Mouse (Mus musculus): ENCODE data around the gene Spg21. TPM values are rescaled to one million over a fixed set of nuclear protein-coding genes. Genes with fewer than 3 reads are reported as not detected.

The Spg21 gene
- polyA plus RNA-seq (2012; rRNA removed): 25.4 and 25.5 TPM in 2 replicates

- H3K4me1 ChIP-seq (ENCODE audit: control insufficient read depth, insufficient read depth, low read length): peaks cover 6% of the 10 kb centered on the region
- TF ChIP-seq CTCF (IDR thresholded peaks at IDR 0.05; ENCODE audit: extremely low read depth, insufficient read depth, low read length) (no peak), POLR2A (IDR thresholded peaks at IDR 0.05; ENCODE audit: extremely low read depth, insufficient read depth, low read length) (peak; percentile 62)
- H3K27ac ChIP-seq (ENCODE audit: insufficient read depth, low read length): peak within 1 kb of the TSS; percentile 60; the same call in 1 of the 2 replicates
- H3K4me3 ChIP-seq (ENCODE audit: insufficient read depth, low read length): peak within 1 kb of the TSS; percentile 68
Measured at GRCm38 (mm10) chr9:65460732-65461442, at the start of gene Spg21. Spg21 (plus strand) TSS chr9:65460947.

- TF ChIP-seq POLR2A (IDR thresholded peaks at IDR 0.05; ENCODE audit: extremely low read depth, insufficient read depth, low read length) (no peak), CTCF (IDR thresholded peaks at IDR 0.05; ENCODE audit: extremely low read depth, insufficient read depth, low read length) (no peak)
- Histone ChIP-seq H3K4me3 (ENCODE audit: insufficient read depth, low read length) (no peak overlapping the region), H3K27ac (ENCODE audit: insufficient read depth, low read length) (peak overlapping the region; percentile 15; the same call in 1 of the 2 replicates), H3K4me1 (ENCODE audit: control insufficient read depth, insufficient read depth, low read length) (no peaks in the 10 kb centered on the region)
Measured at GRCm38 (mm10) chr9:65411326-65411725, 49.4 kb upstream of the Spg21 start.

GRCm38 (mm10) chr9:65417738-65418137 is 43.0 kb upstream of the Spg21 start:
- Histone ChIP-seq H3K4me3 (ENCODE audit: insufficient read depth, low read length) (no peak overlapping the region), H3K27ac (ENCODE audit: insufficient read depth, low read length) (no peak overlapping the region), H3K4me1 (ENCODE audit: control insufficient read depth, insufficient read depth, low read length) (no peaks in the 10 kb centered on the region)
- TF ChIP-seq POLR2A (IDR thresholded peaks at IDR 0.05; ENCODE audit: extremely low read depth, insufficient read depth, low read length) (no peak), CTCF (IDR thresholded peaks at IDR 0.05; ENCODE audit: extremely low read depth, insufficient read depth, low read length) (peak; percentile 25)

- Histone ChIP-seq H3K27ac (ENCODE audit: insufficient read depth, low read length) (no peak overlapping the region), H3K4me1 (ENCODE audit: control insufficient read depth, insufficient read depth, low read length) (no peaks in the 10 kb centered on the region), H3K4me3 (ENCODE audit: insufficient read depth, low read length) (no peak overlapping the region)
- TF ChIP-seq POLR2A (IDR thresholded peaks at IDR 0.05; ENCODE audit: extremely low read depth, insufficient read depth, low read length) (no peak), CTCF (IDR thresholded peaks at IDR 0.05; ENCODE audit: extremely low read depth, insufficient read depth, low read length) (0 out of 2 replicates have a peak, but pooled peaks have one; percentile 2)
Measured at GRCm38 (mm10) chr9:65419633-65420032, 41.1 kb upstream of the Spg21 start.

GRCm38 (mm10) chr9:65422760-65423501 is 37.8 kb upstream of the Spg21 start, which contains the start of gene Slc51b:
Slc51b (minus strand) TSS chr9:65422955.
- TF ChIP-seq CTCF (IDR thresholded peaks at IDR 0.05; ENCODE audit: extremely low read depth, insufficient read depth, low read length) (no peak), POLR2A (IDR thresholded peaks at IDR 0.05; ENCODE audit: extremely low read depth, insufficient read depth, low read length) (no peak)
- Histone ChIP-seq H3K27ac (ENCODE audit: insufficient read depth, low read length) (no peak within 1 kb of the TSS), H3K4me1 (ENCODE audit: control insufficient read depth, insufficient read depth, low read length) (no peaks in the 10 kb centered on the region), H3K4me3 (ENCODE audit: insufficient read depth, low read length) (no peak within 1 kb of the TSS)

- Histone ChIP-seq H3K27ac (ENCODE audit: insufficient read depth, low read length) (no peak overlapping the region), H3K4me1 (ENCODE audit: control insufficient read depth, insufficient read depth, low read length) (no peaks in the 10 kb centered on the region), H3K4me3 (ENCODE audit: insufficient read depth, low read length) (no peak overlapping the region)
- TF ChIP-seq POLR2A (IDR thresholded peaks at IDR 0.05; ENCODE audit: extremely low read depth, insufficient read depth, low read length) (no peak), CTCF (IDR thresholded peaks at IDR 0.05; ENCODE audit: extremely low read depth, insufficient read depth, low read length) (no peak)
Measured at GRCm38 (mm10) chr9:65424393-65424792, 36.4 kb upstream of the Spg21 start.

- TF ChIP-seq CTCF (IDR thresholded peaks at IDR 0.05; ENCODE audit: extremely low read depth, insufficient read depth, low read length) (no peak), POLR2A (IDR thresholded peaks at IDR 0.05; ENCODE audit: extremely low read depth, insufficient read depth, low read length) (no peak)
- Histone ChIP-seq H3K4me1 (ENCODE audit: control insufficient read depth, insufficient read depth, low read length) (no peaks in the 10 kb centered on the region), H3K27ac (ENCODE audit: insufficient read depth, low read length) (no peak overlapping the region), H3K4me3 (ENCODE audit: insufficient read depth, low read length) (no peak overlapping the region)
Measured at GRCm38 (mm10) chr9:65427511-65427910, 33.2 kb upstream of the Spg21 start.

- Histone ChIP-seq H3K27ac (ENCODE audit: insufficient read depth, low read length) (no peak overlapping the region), H3K4me1 (ENCODE audit: control insufficient read depth, insufficient read depth, low read length) (no peaks in the 10 kb centered on the region), H3K4me3 (ENCODE audit: insufficient read depth, low read length) (no peak overlapping the region)
- TF ChIP-seq CTCF (IDR thresholded peaks at IDR 0.05; ENCODE audit: extremely low read depth, insufficient read depth, low read length): no peak
- TF ChIP-seq POLR2A (IDR thresholded peaks at IDR 0.05; ENCODE audit: extremely low read depth, insufficient read depth, low read length): no peak
Measured at GRCm38 (mm10) chr9:65428003-65428402, 32.7 kb upstream of the Spg21 start.

- Histone ChIP-seq H3K4me3 (ENCODE audit: insufficient read depth, low read length) (no peak overlapping the region), H3K27ac (ENCODE audit: insufficient read depth, low read length) (no peak overlapping the region), H3K4me1 (ENCODE audit: control insufficient read depth, insufficient read depth, low read length) (no peaks in the 10 kb centered on the region)
- no peak for TF ChIP-seq POLR2A (IDR thresholded peaks at IDR 0.05; ENCODE audit: extremely low read depth, insufficient read depth, low read length)
- no peak for TF ChIP-seq CTCF (IDR thresholded peaks at IDR 0.05; ENCODE audit: extremely low read depth, insufficient read depth, low read length)
Measured at GRCm38 (mm10) chr9:65430401-65430800, 30.3 kb upstream of the Spg21 start.
